Mouse (Mus musculus): ENCODE data around the gene Nelfa. TPM values are rescaled to one million over a fixed set of nuclear protein-coding genes. Genes with fewer than 3 reads are reported as not detected.
"Not testable (repeated sequence)": the region's sequence is repeated elsewhere in the genome, so short reads cannot be mapped to it uniquely, and the experiment has no call there.

Gene Nelfa
- total RNA-seq, 2 experiments from 2014 or later = 17.9 to 20.9 TPM

- no peak for DNase-seq (ENCODE audit: low spot score in 2 of 2)
- intact Hi-C loops (cut with DNase I) = no loop called here
Measured at GRCm38 (mm10) chr5:33921486-33922235, 14.6 kb downstream of the Nelfa start.

GRCm38 (mm10) chr5:33920924-33921323, 15.3 kb downstream of the Nelfa start:
- intact Hi-C loops (cut with DNase I) = no loop called here
- DNase-seq (ENCODE audit: low spot score in 2 of 2) = peak in 1 of 2 experiments; percentile 1

GRCm38 (mm10) chr5:33920037-33920436, 16.2 kb downstream of the Nelfa start:
- peak in 1 of 2 experiments; percentile 1 for DNase-seq (ENCODE audit: low spot score in 2 of 2)
- intact Hi-C loops (cut with DNase I) = no loop called here

- DNase-seq (ENCODE audit: low spot score in 2 of 2) = peak; percentile 29 to 43
- intact Hi-C loops (cut with DNase I) = no loop called here
Measured at GRCm38 (mm10) chr5:33919466-33919865, 16.7 kb downstream of the Nelfa start.

- intact Hi-C loops (cut with DNase I); DNase-seq (ENCODE audit: low spot score in 2 of 2): not testable (repeated sequence)
Measured at GRCm38 (mm10) chr5:33916616-33917015, 19.6 kb downstream of the Nelfa start.

GRCm38 (mm10) chr5:33915031-33915430, 21.2 kb downstream of the Nelfa start:
- intact Hi-C loops (cut with DNase I); DNase-seq (ENCODE audit: low spot score in 2 of 2): not testable (repeated sequence)

- intact Hi-C loops (cut with DNase I) = no loop called here
Measured at GRCm38 (mm10) chr5:33903176-33903575, 33.0 kb downstream of the Nelfa start.

GRCm38 (mm10) chr5:33902696-33903095, 33.5 kb downstream of the Nelfa start:
- intact Hi-C loops (cut with DNase I) = no loop called here
- DNase-seq (ENCODE audit: low spot score in 2 of 2) = no peak

More at GRCm38 (mm10) chr5:33903176-33903575, 33.0 kb downstream of the Nelfa start:
- no peak for DNase-seq (ENCODE audit: low spot score in 2 of 2)

GRCm38 (mm10) chr5:33901278-33901677, 34.9 kb downstream of the Nelfa start:
- no peak for DNase-seq (ENCODE audit: low spot score in 2 of 2)
- intact Hi-C loops (cut with DNase I) = no loop called here

GRCm38 (mm10) chr5:33900701-33901263, 35.4 kb downstream of the Nelfa start:
- intact Hi-C loops (cut with DNase I) = no loop called here
- no peak for DNase-seq (ENCODE audit: low spot score in 2 of 2)

GRCm38 (mm10) chr5:33900101-33900500, 36.1 kb downstream of the Nelfa start:
- intact Hi-C loops (cut with DNase I) = no loop called here
- DNase-seq (ENCODE audit: low spot score in 2 of 2) = no peak

- no peak for DNase-seq (ENCODE audit: low spot score in 2 of 2)
- intact Hi-C loops (cut with DNase I) = no loop called here
Measured at GRCm38 (mm10) chr5:33899245-33899644, 37.0 kb downstream of the Nelfa start.

- DNase-seq (ENCODE audit: low spot score in 2 of 2) = no peak
- intact Hi-C loops (cut with DNase I) = no loop called here
Measured at GRCm38 (mm10) chr5:33898671-33899070, 37.5 kb downstream of the Nelfa start.

- intact Hi-C loops (cut with DNase I) = no loop called here
- no peak for DNase-seq (ENCODE audit: low spot score in 2 of 2)
Measured at GRCm38 (mm10) chr5:33897158-33897557, 39.1 kb downstream of the Nelfa start.

- no peak for DNase-seq (ENCODE audit: low spot score in 2 of 2)
- intact Hi-C loops (cut with DNase I) = no loop called here
Measured at GRCm38 (mm10) chr5:33895116-33895515, 41.1 kb downstream of the Nelfa start.

GRCm38 (mm10) chr5:33893406-33893805, 42.8 kb downstream of the Nelfa start:
- intact Hi-C loops (cut with DNase I) = no loop called here
- DNase-seq (ENCODE audit: low spot score in 2 of 2) = no peak

- DNase-seq (ENCODE audit: low spot score in 2 of 2) = no peak
- intact Hi-C loops (cut with DNase I) = no loop called here
Measured at GRCm38 (mm10) chr5:33881118-33881517, 55.1 kb downstream of the Nelfa start.

- intact Hi-C loops (cut with DNase I) = no loop called here
- DNase-seq (ENCODE audit: low spot score in 2 of 2) = no peak
Measured at GRCm38 (mm10) chr5:33875472-33875871, 60.7 kb downstream of the Nelfa start.

GRCm38 (mm10) chr5:33857693-33858092, 78.5 kb downstream of the Nelfa start:
- DNase-seq (ENCODE audit: low spot score in 2 of 2) = no peak
- intact Hi-C loops (cut with DNase I) = no loop called here

GRCm38 (mm10) chr5:33854019-33854418, 82.2 kb downstream of the Nelfa start:
- intact Hi-C loops (cut with DNase I) = no loop called here
- no peak for DNase-seq (ENCODE audit: low spot score in 2 of 2)

- DNase-seq (ENCODE audit: low spot score in 2 of 2) = no peak
- intact Hi-C loops (cut with DNase I) = no loop called here
Measured at GRCm38 (mm10) chr5:33853086-33853485, 83.1 kb downstream of the Nelfa start.

Measured in left cerebral cortex, postnatal 36 days (tissue).